Mouse (Mus musculus): ENCODE measurements around the gene Fgfr2.

Gene Fgfr2

GRCm38 (mm10) chr7:133002271-133002670 is 120.9 kb downstream of the Fgfr2 start:
- no peak for DNase-seq

- DNase-seq: no peak
Observed at GRCm38 (mm10) chr7:133001388-133001787, 121.8 kb downstream of the Fgfr2 start.

- DNase-seq: no peak
Observed at GRCm38 (mm10) chr7:132999061-132999460, 124.1 kb downstream of the Fgfr2 start.

GRCm38 (mm10) chr7:132998639-132999038 is 124.5 kb downstream of the Fgfr2 start:
- DNase-seq: no peak

GRCm38 (mm10) chr7:132996391-132996790 is 126.8 kb downstream of the Fgfr2 start:
- no peak for DNase-seq

GRCm38 (mm10) chr7:132994628-132995191 is 128.4 kb downstream of the Fgfr2 start:
- DNase-seq: no peak

GRCm38 (mm10) chr7:132994120-132994519 is 129.0 kb downstream of the Fgfr2 start:
- DNase-seq: no peak

- no peak for DNase-seq
Observed at GRCm38 (mm10) chr7:132992967-132993615, 130.1 kb downstream of the Fgfr2 start.

- no peak for DNase-seq
Observed at GRCm38 (mm10) chr7:132991240-132991900, 131.8 kb downstream of the Fgfr2 start.

- no peak for DNase-seq
Observed at GRCm38 (mm10) chr7:132989839-132990238, 133.3 kb downstream of the Fgfr2 start.

GRCm38 (mm10) chr7:132982639-132983038 is 140.5 kb downstream of the Fgfr2 start:
- DNase-seq: no peak

- no peak for DNase-seq
Observed at GRCm38 (mm10) chr7:132977981-132978380, 145.2 kb downstream of the Fgfr2 start.

- DNase-seq: no peak
Observed at GRCm38 (mm10) chr7:132976079-132976478, 147.1 kb downstream of the Fgfr2 start.

- no peak for DNase-seq
Observed at GRCm38 (mm10) chr7:132972079-132972478, 151.1 kb downstream of the Fgfr2 start.

GRCm38 (mm10) chr7:132965707-132966106 is 157.4 kb downstream of the Fgfr2 start:
- DNase-seq: no peak

GRCm38 (mm10) chr7:132964395-132964794 is 158.8 kb downstream of the Fgfr2 start:
- DNase-seq: no peak

GRCm38 (mm10) chr7:132950613-132951012 is 172.5 kb downstream of the Fgfr2 start:
- DNase-seq: no peak

- no peak for DNase-seq
Observed at GRCm38 (mm10) chr7:132949968-132950367, 173.2 kb downstream of the Fgfr2 start.

GRCm38 (mm10) chr7:132940569-132940968 is 182.6 kb downstream of the Fgfr2 start:
- DNase-seq: no peak

- DNase-seq: peak; percentile 6
Observed at GRCm38 (mm10) chr7:132939118-132939517, 184.0 kb downstream of the Fgfr2 start.

GRCm38 (mm10) chr7:132934743-132935142 is 188.4 kb downstream of the Fgfr2 start:
- no peak for DNase-seq

GRCm38 (mm10) chr7:132933331-132933730 is 189.8 kb downstream of the Fgfr2 start:
- DNase-seq: no peak

GRCm38 (mm10) chr7:132931560-132932351 is 191.4 kb downstream of the Fgfr2 start:
- peak; percentile 20 for DNase-seq

Data from layer of hippocampus, adult 9-11 months (tissue).